Mouse (Mus musculus) bone marrow, adult 2 months (tissue): ENCODE results near the gene Spata13.

Experiments
- CTCF ChIP-seq: fragments of 200-500 bp; IDR thresholded peaks from 2 replicates; pipeline ENCODE4 v1.5.1; 2011; ENCODE audit warnings: low read length, control low read depth; ENCODE audit not compliant: control insufficient read depth, insufficient read depth
- POLR2A ChIP-seq: fragments of 200-500 bp; IDR thresholded peaks from 2 replicates; pipeline ENCODE4 v1.6.1; 2011; ENCODE audit warnings: low read depth, mild to moderate bottlenecking, control low read depth, low read length, borderline replicate concordance; ENCODE audit not compliant: control insufficient read depth

GRCm38 (mm10) chr14:60697351-60697750 is 63.5 kb downstream of the Spata13 start:
- no peak for TF ChIP-seq CTCF
- TF ChIP-seq POLR2A, result no peak
